In the genomic region with DNA sequence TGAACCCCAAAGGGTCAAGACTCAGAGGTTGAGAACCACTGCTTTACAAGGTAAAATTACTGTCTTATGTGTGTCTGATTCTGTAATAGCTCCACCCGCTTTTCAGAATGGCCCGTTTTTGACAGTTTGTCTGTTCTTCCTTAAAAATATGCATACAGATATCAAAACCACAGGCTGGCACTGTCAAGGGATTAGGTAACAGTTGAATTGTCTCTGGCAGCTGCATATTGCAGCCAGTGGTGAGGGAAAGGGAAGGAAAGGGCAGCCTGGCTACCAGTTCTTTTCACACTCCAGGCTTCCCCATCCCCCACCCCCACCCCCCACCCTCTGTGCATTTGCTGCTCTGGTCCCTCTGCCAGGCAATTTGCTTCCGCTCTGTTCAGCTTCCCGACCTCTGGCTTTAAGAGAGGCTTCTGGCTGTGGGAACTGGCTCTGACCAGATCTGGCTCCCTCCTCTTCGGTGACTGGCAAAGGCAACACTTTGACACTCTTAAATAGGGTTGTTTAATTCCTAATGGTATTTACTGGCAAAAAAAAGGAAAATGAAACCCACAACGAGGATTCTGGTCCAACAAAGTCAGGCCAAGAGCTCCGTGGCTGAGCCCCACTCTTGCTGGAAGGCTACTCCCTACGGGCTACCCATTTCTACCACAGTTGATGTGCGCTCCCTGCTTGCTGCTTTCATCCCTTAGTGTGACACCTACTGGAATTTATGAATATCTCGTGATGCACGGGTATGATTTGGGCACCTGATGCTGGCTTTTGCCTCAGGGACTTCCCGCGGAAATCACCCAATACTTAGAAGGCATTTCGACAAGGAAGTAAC, we compare ENCODE assay signal across 8 mouse cellular contexts. TPM values are rescaled to one million over a fixed set of nuclear protein-coding genes. Genes with fewer than 3 reads are reported as not detected.
DNase-seq lines count a peak whose midpoint lies in the region; ATAC-seq and TF ChIP-seq lines count a peak whose summit lies in the region.

No protein-coding gene starts in this region.

- H3K27ac ChIP-seq in embryonic facial prominence, embryonic 12.5 days, result no peak overlapping the region
- H3K27ac ChIP-seq in lung, postnatal 0 days (ENCODE audit: low read length), result no peak overlapping the region

- 0 out of 2 replicates have a peak, but pooled peaks have one; percentile 5 for ATAC-seq in embryonic facial prominence, embryonic 12.5 days (ENCODE audit: insufficient number of reproducible peaks, insufficient read depth, low FRiP score, low TSS enrichment)
- ATAC-seq in lung, postnatal 0 days, result peak; percentile 21; the same call in 1 of the 2 replicates
- ATAC-seq in neutrophil, adult 5-6 weeks (ENCODE audit: extremely low read depth, insufficient number of reproducible peaks, low FRiP score, poor library complexity, severe bottlenecking), result peak; percentile 27

- H3K9me3 ChIP-seq in embryonic facial prominence, embryonic 12.5 days, result no peaks in the 10 kb centered on the region
- H3K9me3 ChIP-seq in lung, postnatal 0 days (ENCODE audit: low read length), result no peaks in the 10 kb centered on the region

- TF ChIP-seq EP300 in lung, postnatal 0 days (IDR thresholded peaks at IDR 0.05), result no peak

- H3K36me3 ChIP-seq in embryonic facial prominence, embryonic 12.5 days, result no peaks in the 10 kb centered on the region
- no peaks in the 10 kb centered on the region for H3K36me3 ChIP-seq in lung, postnatal 0 days (ENCODE audit: insufficient read depth, low read length)

- H3K27me3 ChIP-seq in embryonic facial prominence, embryonic 12.5 days, result peaks cover 8% of the 10 kb centered on the region
- peaks cover 10% of the 10 kb centered on the region; the same call in 1 of the 2 replicates for H3K27me3 ChIP-seq in lung, postnatal 0 days (replicated peaks; ENCODE audit: insufficient read depth, low read length)

- no peak for TF ChIP-seq CTCF in lung, postnatal 0 days (IDR thresholded peaks at IDR 0.05)

- no peak overlapping the region for H3K9ac ChIP-seq in embryonic facial prominence, embryonic 12.5 days
- H3K9ac ChIP-seq in lung, postnatal 0 days (replicated peaks; ENCODE audit: low read depth), result no peak overlapping the region

- peaks cover 12% of the 10 kb centered on the region; the same call in 1 of the 2 replicates for H3K4me1 ChIP-seq in embryonic facial prominence, embryonic 12.5 days
- no peaks in the 10 kb centered on the region for H3K4me1 ChIP-seq in lung, postnatal 0 days (ENCODE audit: insufficient read depth, low read depth, low read length)

- peak overlapping the region; percentile 61 for H3K4me3 ChIP-seq in embryonic facial prominence, embryonic 12.5 days
- H3K4me3 ChIP-seq in lung, postnatal 0 days (ENCODE audit: low read depth, low read length), result peak overlapping the region; percentile 47

- peak overlapping the region; percentile 89 for H3K4me2 ChIP-seq in embryonic facial prominence, embryonic 12.5 days (replicated peaks)
- H3K4me2 ChIP-seq in lung, postnatal 0 days (replicated peaks; ENCODE audit: low read depth, low read length), result peak overlapping the region; percentile 69

- WGBS in embryonic facial prominence, embryonic 12.5 days, result 6% methylated on average over 14 of the region's 14 CpGs
- 7% methylated on average over 14 of the region's 14 CpGs for WGBS in lung, postnatal 0 days

- DNase-seq in right cerebral cortex, adult 18-20 months, result peak; percentile 23
- no peak for DNase-seq in right cerebral cortex, postnatal 14 days
- DNase-seq in heart, postnatal 4 days, result peak; percentile 6
- peak; percentile 22 to 66 for DNase-seq in layer of hippocampus, adult 18-20 months (ENCODE audit: low spot score in 2 of 2)
- peak; percentile 31 for DNase-seq in lung, postnatal 0 days (ENCODE audit: low spot score)
- DNase-seq in MN1 (ENCODE audit: low spot score), result no peak

RNA-seq across cellular contexts. Expression of a gene that starts 1.3 kb away (rescaled TPM):
- polyA plus RNA-seq in embryonic facial prominence, embryonic 12.5 days (2016; fragmentation: Nextera tagmentation; extraction: Ambion mirVana), result 6.4 and 6.7 TPM in 2 replicates
- 1 to 10 TPM; 6.7 to 7.0 TPM for total RNA-seq in heart, postnatal 4 days (2021)
- 10 to 100 TPM; 89.5 to 91.2 TPM for total RNA-seq in layer of hippocampus, adult 18-20 months (2021)
- polyA plus RNA-seq in lung, postnatal 0 days (2015; fragmentation: Nextera tagmentation; extraction: Ambion mirVana), result 6.0 and 6.8 TPM in 2 replicates
- total RNA-seq in neutrophil, adult 5-6 weeks (2017), result 186 and 187 TPM in 2 replicates

Comparison
In these comparisons a context has a peak if more than half of its experiments do, and no peak if none do; other contexts are left out.
1. DNase-seq: peak in right cerebral cortex, adult 18-20 months (single experiment), heart, postnatal 4 days (single experiment), layer of hippocampus, adult 18-20 months (2 of 2) and lung, postnatal 0 days (single experiment); none in right cerebral cortex, postnatal 14 days (single experiment) and MN1 (single experiment).
2. RNA of a gene that starts 1.3 kb away (total RNA-seq): 186 to 187 TPM in neutrophil, adult 5-6 weeks and 89.5 to 91.2 TPM in layer of hippocampus, adult 18-20 months; 6.7 to 7.0 TPM in heart, postnatal 4 days; every median in the first group is over 10 times any median in the second.
3. Peak in every context shown above with its lines, with median percentiles within 50 percentile points of each other: ATAC-seq.